Mouse (Mus musculus) CH12.LX (cell line): Measurements from ENCODE around the gene D430019H16Rik. TPM values are rescaled to one million over a fixed set of nuclear protein-coding genes. Genes with fewer than 3 reads are reported as not detected.

ENCODE experiments used
- DNase-seq: peaks from one replicate; pipeline ENCODE4 v3.0.0-alpha.2; 2013; ENCODE audit errors: extremely low read depth
- H3K27ac ChIP-seq: 2 replicates; pipeline ENCODE4 v1.5.1; 2012; ENCODE audit warnings: low read depth, mild to moderate bottlenecking, control low read depth, moderate library complexity; ENCODE audit not compliant: insufficient read depth
- H3K27me3 ChIP-seq: replicated peaks from 2 replicates; pipeline ENCODE3; 2012; ENCODE audit warnings: inconsistent platforms
- H3K36me3 ChIP-seq, 2 experiments: replicated peaks in 1 of 2; 2 replicates each; pipeline versions ENCODE3 to v1.6.1; 2012; ENCODE audit warnings: inconsistent platforms in 1 of 2, low read length in 1 of 2, mild to moderate bottlenecking in 1 of 2, mixed read lengths in 1 of 2, moderate library complexity in 1 of 2; ENCODE audit not compliant: control insufficient read depth in 1 of 2, insufficient read depth in 1 of 2
- H3K4me1 ChIP-seq, 2 experiments: 2 replicates each; pipeline ENCODE4 v1.6.1; 2012; ENCODE audit warnings: inconsistent platforms in 1 of 2, moderate library complexity in 1 of 2; ENCODE audit not compliant: insufficient read depth in 2 of 2, control insufficient read depth in 1 of 2
- H3K4me2 ChIP-seq: 2 replicates; pipeline ENCODE4 v1.6.1; 2012; ENCODE audit warnings: low read depth, mild to moderate bottlenecking, control low read depth; ENCODE audit not compliant: poor library complexity, insufficient read depth, severe bottlenecking
- H3K4me3 ChIP-seq, 3 experiments: fragments of 150-350 bp in 1 of 3; sonication (generic) in 1 of 3; replicated peaks in 1 of 3; 2 replicates each; pipeline versions ENCODE3 to v1.5.1; 2011 to 2012; ENCODE audit warnings: low read depth in 2 of 3, low read length in 2 of 3, mild to moderate bottlenecking in 2 of 3, moderate library complexity in 2 of 3, control low read depth in 1 of 3, improper control_type of control experiment in 1 of 3, inconsistent platforms in 1 of 3, mixed read lengths in 1 of 3; ENCODE audit not compliant: poor library complexity in 1 of 3
- H3K79me2 ChIP-seq: replicated peaks from 2 replicates; pipeline ENCODE4 v1.6.1; 2012; ENCODE audit warnings: mild to moderate bottlenecking, moderate library complexity; ENCODE audit not compliant: control insufficient read depth, poor library complexity, insufficient read depth, severe bottlenecking; ENCODE audit errors: extremely low read depth
- H3K9ac ChIP-seq: 2 replicates; pipeline ENCODE4 v1.6.1; 2012; ENCODE audit warnings: low read depth, mild to moderate bottlenecking, control low read depth, moderate library complexity; ENCODE audit not compliant: insufficient read depth
- H3K9me3 ChIP-seq: replicated peaks from 2 replicates; pipeline ENCODE3; 2012; ENCODE audit warnings: low read length, inconsistent platforms, mixed read lengths
- BHLHE40 ChIP-seq: IDR thresholded peaks from 2 replicates; pipeline ENCODE4 v1.6.1; 2011; ENCODE audit warnings: mild to moderate bottlenecking, low read depth, low read length, improper control_type of control experiment
- CHD1 ChIP-seq: IDR thresholded peaks from 2 replicates; pipeline ENCODE4 v1.6.1; 2012; ENCODE audit warnings: low read depth, low read length, improper control_type of control experiment, inconsistent platforms
- EP300 ChIP-seq: IDR thresholded peaks from 2 replicates; pipeline ENCODE4 v1.6.1; 2011; ENCODE audit warnings: low read length, improper control_type of control experiment
- ETS1 ChIP-seq: conservative IDR thresholded peaks from 2 replicates; pipeline ENCODE4 v1.6.1; 2012; ENCODE audit warnings: low read depth, mild to moderate bottlenecking, inconsistent platforms, low read length, improper control_type of control experiment, moderate library complexity
- GABPA ChIP-seq: IDR thresholded peaks from 2 replicates; pipeline ENCODE4 v1.6.1; 2012; ENCODE audit warnings: low read depth, low read length, improper control_type of control experiment, inconsistent platforms; ENCODE audit not compliant: insufficient replicate concordance
- HCFC1 ChIP-seq: IDR thresholded peaks from 2 replicates; pipeline ENCODE4 v1.6.1; 2012; ENCODE audit warnings: low read depth, mild to moderate bottlenecking, inconsistent platforms, low read length, improper control_type of control experiment
- IRF4 ChIP-seq: IDR thresholded peaks from 2 replicates; pipeline ENCODE4 v1.6.1; 2014; ENCODE audit warnings: low read depth, mild to moderate bottlenecking, inconsistent platforms, low read length, improper control_type of control experiment
- MAZ ChIP-seq: IDR thresholded peaks from 2 replicates; pipeline ENCODE4 v1.6.1; 2012; ENCODE audit warnings: low read depth, mild to moderate bottlenecking, inconsistent platforms, low read length, improper control_type of control experiment, moderate library complexity
- NELFE ChIP-seq: IDR thresholded peaks from 2 replicates; pipeline ENCODE4 v1.6.1; 2011; ENCODE audit warnings: low read depth, low read length, improper control_type of control experiment
- POLR2A ChIP-seq: IDR thresholded peaks from 2 replicates; pipeline ENCODE4 v1.6.1; 2011; ENCODE audit warnings: low read depth, mild to moderate bottlenecking, improper control_type of control experiment, low read length
- POLR2AphosphoS2 ChIP-seq: IDR thresholded peaks from 2 replicates; pipeline ENCODE4 v1.6.1; 2011; ENCODE audit warnings: low read depth, low read length, improper control_type of control experiment
- RCOR1 ChIP-seq: conservative IDR thresholded peaks from 2 replicates; pipeline ENCODE4 v1.6.1; 2012; ENCODE audit warnings: low read depth, mild to moderate bottlenecking, inconsistent platforms, low read length, improper control_type of control experiment
- UBTF ChIP-seq: IDR thresholded peaks from 2 replicates; pipeline ENCODE4 v1.6.1; 2012; ENCODE audit warnings: low read depth, mild to moderate bottlenecking, inconsistent platforms, low read length, improper control_type of control experiment, moderate library complexity
- USF1 ChIP-seq: IDR thresholded peaks from 2 replicates; pipeline ENCODE4 v1.6.1; 2014; ENCODE audit warnings: low read depth, mild to moderate bottlenecking, inconsistent platforms, low read length, improper control_type of control experiment
- USF2 ChIP-seq: conservative IDR thresholded peaks from 2 replicates; pipeline ENCODE4 v1.6.1; 2011; ENCODE audit warnings: low read depth, low read length, improper control_type of control experiment
- ZKSCAN1 ChIP-seq: IDR thresholded peaks from 2 replicates; pipeline ENCODE4 v1.6.1; 2012; ENCODE audit warnings: low read depth, inconsistent platforms, low read length, improper control_type of control experiment, borderline replicate concordance
- dilution Hi-C: fragments of 300-500 bp; cut with MboI; formaldehyde crosslinking; loops from 2 replicates; pipeline ENCODE4 v1.14.3; 2020; ENCODE audit warnings: low sequenced_read_pairs; ENCODE audit not compliant: extremely low pct_unique_long_range_greater_than_20kb, extremely low pct_ligation_motif_present
- in situ Hi-C: fragments of 300-500 bp; cut with MboI; formaldehyde crosslinking; loops from 3 replicates; pipeline ENCODE4 v1.14.3; 2019; ENCODE audit warnings: low sequenced_read_pairs, low pct_ligation_motif_present, low pct_unique_long_range_greater_than_20kb, mixed read lengths
- polyA plus RNA-seq: library from polyadenylated mRNA; unstranded; fragments of >175 nt; gene quantifications from 2 replicates; pipeline ENCODE4 v1.2.1, GENCODE M21; 2012; ENCODE audit warnings: low read depth; ENCODE audit not compliant: insufficient read length
- total RNA-seq, 2 experiments: library from RNA; depleted of rRNA; stranded (reverse); fragments of 300-350 nt in 1 of 2; fragments of >200 nt in 1 of 2; gene quantifications; 2 replicates each; pipeline ENCODE4 v1.2.3; 2012 to 2014

D430019H16Rik gene
- total and polyA plus RNA-seq, 3 experiments = 0.42 to 0.96 (median 0.91) TPM

GRCm38 (mm10) chr12:105461066-105461465 lies 7.4 kb downstream of the D430019H16Rik start:
- no peak overlapping the region for H3K4me2 ChIP-seq
- H3K27ac ChIP-seq = no peak overlapping the region
- H3K4me3 ChIP-seq = no peak overlapping the region
- peaks cover 0 to 17% of the 10 kb centered on the region in 2 experiments; a peak in 2 of 4 replicates for H3K4me1 ChIP-seq
- no peak for TF ChIP-seq USF1
- no peak for TF ChIP-seq POLR2AphosphoS2
- H3K36me3 ChIP-seq = no peaks in the 10 kb centered on the region
- in situ Hi-C loops = no loop called here
- no peak overlapping the region for H3K9ac ChIP-seq
- no peaks in the 10 kb centered on the region for H3K79me2 ChIP-seq
- no peaks in the 10 kb centered on the region for H3K27me3 ChIP-seq
- dilution Hi-C loops = no loop called here
- H3K9me3 ChIP-seq = no peaks in the 10 kb centered on the region
- no peak for DNase-seq

- H3K4me2 ChIP-seq = no peak overlapping the region
- dilution Hi-C loops (no loop called here), in situ Hi-C loops (no loop called here)
- no peaks in the 10 kb centered on the region for H3K27me3 ChIP-seq
- TF ChIP-seq GABPA (no peak), RCOR1 (no peak), EP300 (no peak), UBTF (no peak), USF2 (no peak), IRF4 (no peak), HCFC1 (no peak), CHD1 (no peak), BHLHE40 (no peak), MAZ (no peak), ETS1 (no peak), ZKSCAN1 (no peak), NELFE (no peak), POLR2A (no peak)
- peaks cover 0 to 14% of the 10 kb centered on the region in 2 experiments; a peak in 2 of 4 replicates for H3K4me1 ChIP-seq
- no peak overlapping the region for H3K9ac ChIP-seq
- DNase-seq = no peak
- H3K79me2 ChIP-seq = no peaks in the 10 kb centered on the region
- H3K27ac ChIP-seq = no peak overlapping the region
- no peaks in the 10 kb centered on the region for H3K9me3 ChIP-seq
- no peaks in the 10 kb centered on the region for H3K36me3 ChIP-seq
- H3K4me3 ChIP-seq = no peak overlapping the region
Observed at GRCm38 (mm10) chr12:105469026-105469425, 15.4 kb downstream of the D430019H16Rik start.
